Mouse (Mus musculus) telencephalon, adult 2 months (tissue): Measurements from ENCODE around the gene Ptch2.
A peak's percentile ranks its signal among the peaks of the same experiment; 100 is the strongest.

ENCODE experiments used
- DNase-seq: peaks from one replicate; pipeline ENCODE4 v3.0.0-alpha.2; 2011; ENCODE audit warnings: low read depth, low spot score

Ptch2 gene

GRCm38 (mm10) chr4:117151416-117151815, 55.5 kb downstream of the Ptch2 start:
- no peak for DNase-seq

- no peak for DNase-seq
These were observed 56.8 kb downstream of the Ptch2 start for GRCm38 (mm10) chr4:117152714-117153113.

- DNase-seq, result no peak
These were observed 59.3 kb downstream of the Ptch2 start for GRCm38 (mm10) chr4:117155020-117155791.

- DNase-seq, result peak; percentile 83
These were observed 60.0 kb downstream of the Ptch2 start, which contains the start of gene Rps8 for GRCm38 (mm10) chr4:117155792-117156355. TSS of gene Rps8 (minus strand) at chr4:117156243.

- no peak for DNase-seq
These were observed 60.5 kb downstream of the Ptch2 start for GRCm38 (mm10) chr4:117156372-117156771.

- DNase-seq, result no peak
These were observed 63.8 kb downstream of the Ptch2 start for GRCm38 (mm10) chr4:117159666-117160065.

- no peak for DNase-seq
These were observed 65.3 kb downstream of the Ptch2 start for GRCm38 (mm10) chr4:117161183-117161582.
